In genomic region chr17:12758701-12759455, GRCm38 (mm10) we compare ENCODE assay signal across 10 mouse cellular contexts. TPM values are rescaled to one million over a fixed set of nuclear protein-coding genes. Genes with fewer than 3 reads are reported as not detected.
A peak's percentile ranks its signal among the peaks of the same experiment; 100 is the strongest.
DNase-seq lines count a peak whose midpoint lies in the region; ATAC-seq and TF ChIP-seq lines count a peak whose summit lies in the region.
"Had no signal": no experiment of that assay in that cellular context is flagged by ENCODE, and none has a peak within 500 bp of the region (broad histone marks: within the 10 kb centered on the region; RNA-seq: fewer than 3 reads in every experiment).

No protein-coding gene starts in this region.

- H3K9me3 ChIP-seq in liver, postnatal 0 days (ENCODE audit: low read length), result no peaks in the 10 kb centered on the region
- no peaks in the 10 kb centered on the region for H3K9me3 ChIP-seq in liver, embryonic 11.5 days (ENCODE audit: control insufficient read depth, low read length)
- H3K9me3 ChIP-seq in heart, embryonic 10.5 days, result no peaks in the 10 kb centered on the region
- H3K9me3 ChIP-seq: stomach, embryonic 15.5 days had no signal

- no peak overlapping the region for H3K4me2 ChIP-seq in liver, postnatal 0 days (ENCODE audit: low read depth, low read length)
- no peak overlapping the region for H3K4me2 ChIP-seq in liver, embryonic 11.5 days
- H3K4me2 ChIP-seq: stomach, embryonic 15.5 days had no signal

- 83% methylated on average over 12 of the region's 12 CpGs for WGBS in liver, postnatal 0 days (ENCODE audit: insufficient replicate concordance)
- WGBS in liver, embryonic 11.5 days, result 87% methylated on average over 12 of the region's 12 CpGs
- 70% methylated on average over 12 of the region's 12 CpGs for WGBS in heart, embryonic 10.5 days

- H3K27ac ChIP-seq in liver, postnatal 0 days (ENCODE audit: low read depth), result no peak overlapping the region
- H3K27ac ChIP-seq in liver, embryonic 11.5 days (ENCODE audit: low read depth, low read length), result no peak overlapping the region
- peak overlapping the region; percentile 60; the same call in 1 of the 2 replicates for H3K27ac ChIP-seq in heart, embryonic 10.5 days

- H3K27me3 ChIP-seq in liver, postnatal 0 days (ENCODE audit: insufficient read depth, low read length), result no peaks in the 10 kb centered on the region
- H3K27me3 ChIP-seq in liver, embryonic 11.5 days (replicated peaks; ENCODE audit: control insufficient read depth, insufficient read depth, low read length), result no peaks in the 10 kb centered on the region
- H3K27me3 ChIP-seq in heart, embryonic 10.5 days (ENCODE audit: insufficient read depth, poor library complexity, severe bottlenecking), result no peaks in the 10 kb centered on the region
- H3K27me3 ChIP-seq: stomach, embryonic 15.5 days had no signal

- 0 out of 2 replicates have a peak, but pooled peaks have one; percentile 13 for ATAC-seq in liver, postnatal 0 days
- no peak for ATAC-seq in liver, embryonic 11.5 days (replicated peaks; ENCODE audit: low FRiP score)
- ATAC-seq in erythroblast, adult 5-6 weeks (replicated peaks; ENCODE audit: low FRiP score, poor library complexity, severe bottlenecking), result no peak
- ATAC-seq in frontal cortex, adult (ENCODE audit: low TSS enrichment), result no peak

- H3K4me1 ChIP-seq in liver, postnatal 0 days (ENCODE audit: insufficient read depth), result peaks cover 42% of the 10 kb centered on the region
- H3K4me1 ChIP-seq in liver, embryonic 11.5 days (replicated peaks; ENCODE audit: control insufficient read depth, insufficient read depth, low read length), result peaks cover 35% of the 10 kb centered on the region
- peaks cover 71% of the 10 kb centered on the region for H3K4me1 ChIP-seq in heart, embryonic 10.5 days

- 0 out of 2 replicates have a peak, but pooled peaks cover 3% of the 10 kb centered on the region for H3K36me3 ChIP-seq in liver, postnatal 0 days (replicated peaks; ENCODE audit: insufficient read depth, low read length)
- peaks cover 13% of the 10 kb centered on the region for H3K36me3 ChIP-seq in liver, embryonic 11.5 days (ENCODE audit: control insufficient read depth, insufficient read depth, low read length)
- peaks cover 87% of the 10 kb centered on the region for H3K36me3 ChIP-seq in heart, embryonic 10.5 days
- H3K36me3 ChIP-seq: stomach, embryonic 15.5 days had no signal

- TF ChIP-seq CTCF in liver, postnatal 0 days (IDR thresholded peaks at IDR 0.05; ENCODE audit: low read depth), result no peak

- peak; percentile 83 for DNase-seq in gastrocnemius, adult 18-20 months (ENCODE audit: low spot score)
- DNase-seq in gastrocnemius, postnatal 10 days, result no peak
- no peak for DNase-seq in liver, postnatal 0 days
- DNase-seq in liver, embryonic 11.5 days (ENCODE audit: low spot score), result no peak
- peak; percentile 72 for DNase-seq in heart, embryonic 10.5 days (ENCODE audit: low spot score)
- peak; percentile 24 to 47 for DNase-seq in natural killer cell, adult 2 months (ENCODE audit: low spot score in 2 of 2)
- DNase-seq: B cell, adult 2 months had no signal

- TF ChIP-seq EP300 in liver, postnatal 0 days (IDR thresholded peaks at IDR 0.05; ENCODE audit: low read depth), result no peak

- no peak overlapping the region for H3K4me3 ChIP-seq in liver, postnatal 0 days (ENCODE audit: low read depth, low read length)
- no peak overlapping the region for H3K4me3 ChIP-seq in liver, embryonic 11.5 days (ENCODE audit: low read depth, low read length)
- peak overlapping the region; percentile 24; the same call in 1 of the 2 replicates for H3K4me3 ChIP-seq in heart, embryonic 10.5 days
- H3K4me3 ChIP-seq: stomach, embryonic 15.5 days had no signal

- no peak overlapping the region for H3K9ac ChIP-seq in liver, postnatal 0 days (replicated peaks)
- no peak overlapping the region; the same call in 1 of the 2 replicates for H3K9ac ChIP-seq in liver, embryonic 11.5 days (ENCODE audit: low read depth, low read length)
- H3K9ac ChIP-seq: stomach, embryonic 15.5 days had no signal

RNA-seq across cellular contexts. Expression of gene Igf2r, which starts 10.6 kb away (rescaled TPM):
- 10 to 100 TPM; 42.4 to 43.3 TPM for total RNA-seq in gastrocnemius, adult 18-20 months (2021)
- 100 to 1,000 TPM in 1 of 2 experiments, 10 to 100 TPM in 1; 92.0 to 114 TPM for total RNA-seq in gastrocnemius, postnatal 10 days (2021)
- 4.5 and 6.5 TPM in 2 replicates for polyA plus RNA-seq in liver, postnatal 0 days (2015; fragmentation: Nextera tagmentation; extraction: Ambion mirVana)
- 41.8 and 43.7 TPM in 2 replicates for polyA plus RNA-seq in liver, embryonic 11.5 days (2014; fragmentation: Nextera tagmentation; extraction: Ambion mirVana)
- 141 and 272 TPM in 2 replicates for polyA plus RNA-seq in heart, embryonic 10.5 days (2016; fragmentation: Nextera tagmentation; extraction: Ambion mirVana)
- total RNA-seq in erythroblast, adult 5-6 weeks (2015; ENCODE audit: low replicate concordance), result 0.96 and 3.3 TPM in 2 replicates
- total RNA-seq in erythroblast, adult 5-6 weeks (2017; ENCODE audit: low replicate concordance), result 4.9 TPM in 2 replicates

Comparison
In these comparisons a context has a peak if more than half of its experiments do, and no peak if none do; other contexts are left out.
1. DNase-seq: peak in gastrocnemius, adult 18-20 months (single experiment), heart, embryonic 10.5 days (single experiment) and natural killer cell, adult 2 months (2 of 2); none in gastrocnemius, postnatal 10 days (single experiment), liver, postnatal 0 days (single experiment) and liver, embryonic 11.5 days (single experiment).
2. RNA of gene Igf2r, which starts 10.6 kb away (total RNA-seq): 92.0 to 114 TPM in gastrocnemius, postnatal 10 days and 42.4 to 43.3 TPM in gastrocnemius, adult 18-20 months; 0.96 to 4.9 TPM in erythroblast, adult 5-6 weeks; every median in the first group is over 4 times any median in the second.